Mouse (Mus musculus): ENCODE results near the gene Smim9.

DNA sequence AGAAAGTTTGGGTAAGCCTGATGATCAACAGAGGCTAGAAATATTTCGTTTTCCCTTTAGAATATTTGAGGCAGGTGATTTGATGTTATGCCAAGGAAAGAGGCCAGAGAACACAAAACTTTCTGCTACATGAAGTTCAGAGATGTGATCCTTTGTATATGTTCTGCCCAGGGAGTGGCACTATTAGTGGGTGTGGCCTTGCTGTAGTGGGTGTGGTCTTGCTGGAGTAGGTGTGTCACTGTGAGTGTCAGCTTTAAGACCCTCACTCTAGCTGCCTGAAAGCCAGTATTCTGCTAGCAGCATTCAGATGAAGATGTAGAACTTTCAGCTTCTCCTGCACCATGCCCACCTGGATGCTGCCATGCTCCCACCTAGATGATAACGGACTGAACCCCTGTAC is 13.3 kb downstream of the Smim9 start:
- no peak for TF ChIP-seq POLR2A (IDR thresholded peaks at IDR 0.05; ENCODE audit: borderline replicate concordance, extremely low read depth, insufficient read depth, insufficient read length, poor library complexity, severe bottlenecking)
- TF ChIP-seq CTCF (IDR thresholded peaks at IDR 0.05; ENCODE audit: borderline replicate concordance, extremely low read depth, insufficient read depth, insufficient read length): no peak
